In genomic region chr3:144611626-144612271, GRCm38 (mm10) we compare ENCODE assay signal across 11 mouse cellular contexts. TPM values are rescaled to one million over a fixed set of nuclear protein-coding genes. Genes with fewer than 3 reads are reported as not detected.
DNase-seq lines count a peak whose midpoint lies in the region; ATAC-seq and TF ChIP-seq lines count a peak whose summit lies in the region.
"Had no signal": no experiment of that assay in that cellular context is flagged by ENCODE, and none has a peak within 500 bp of the region (broad histone marks: within the 10 kb centered on the region; RNA-seq: fewer than 3 reads in every experiment).

No protein-coding gene starts in this region.

- H3K4me3 ChIP-seq in hindbrain, embryonic 14.5 days (replicated peaks; ENCODE audit: low read length), result no peak overlapping the region
- no peak overlapping the region for H3K4me3 ChIP-seq in hindbrain, embryonic 11.5 days (ENCODE audit: low read depth, low read length)
- H3K4me3 ChIP-seq in heart, adult 2 months, result no peak overlapping the region
- H3K4me3 ChIP-seq: erythroblast, embryonic 14.5 days; midbrain, embryonic 12.5 days had no signal

- TF ChIP-seq EP300 in heart, adult 2 months (IDR thresholded peaks at IDR 0.05; ENCODE audit: insufficient read depth, low read depth, low read length), result no peak

- no peak for TF ChIP-seq CTCF in heart, adult 2 months (IDR thresholded peaks at IDR 0.05)

- TF ChIP-seq POLR2A in heart, adult 2 months (IDR thresholded peaks at IDR 0.05; ENCODE audit: insufficient read depth, low read depth, low read length), result no peak

- no peak for ATAC-seq in hindbrain, embryonic 14.5 days (ENCODE audit: low FRiP score)
- no peak for ATAC-seq in hindbrain, embryonic 11.5 days (ENCODE audit: low FRiP score)

- H3K9ac ChIP-seq in hindbrain, embryonic 14.5 days, result no peak overlapping the region
- H3K9ac ChIP-seq in hindbrain, embryonic 11.5 days (ENCODE audit: low read depth, low read length), result no peak overlapping the region
- H3K9ac ChIP-seq in heart, adult 2 months (ENCODE audit: low read depth, low read length), result no peak overlapping the region; the same call in 1 of the 2 replicates
- H3K9ac ChIP-seq: midbrain, embryonic 12.5 days had no signal

- 55% methylated on average over 8 of the region's 8 CpGs for WGBS in hindbrain, embryonic 14.5 days
- 64% methylated on average over 8 of the region's 8 CpGs for WGBS in hindbrain, embryonic 11.5 days
- 62% methylated on average over 8 of the region's 8 CpGs for WGBS in heart, adult 2 months

- intact Hi-C loops in heart, adult 2 months (cut with DNase I), result no loop called here

- no peaks in the 10 kb centered on the region for H3K36me3 ChIP-seq in hindbrain, embryonic 14.5 days (replicated peaks; ENCODE audit: control insufficient read depth, insufficient read depth)
- H3K36me3 ChIP-seq in hindbrain, embryonic 11.5 days (ENCODE audit: control insufficient read depth, insufficient read depth, low read length), result no peaks in the 10 kb centered on the region
- no peaks in the 10 kb centered on the region for H3K36me3 ChIP-seq in heart, adult 2 months (ENCODE audit: control insufficient read depth, insufficient read depth, low read length)
- H3K36me3 ChIP-seq: midbrain, embryonic 12.5 days had no signal

- peaks cover 10% of the 10 kb centered on the region for H3K4me1 ChIP-seq in hindbrain, embryonic 14.5 days (replicated peaks; ENCODE audit: control insufficient read depth, insufficient read depth, low read length)
- H3K4me1 ChIP-seq in hindbrain, embryonic 11.5 days (replicated peaks; ENCODE audit: control insufficient read depth, insufficient read depth, low read length), result no peaks in the 10 kb centered on the region
- H3K4me1 ChIP-seq in heart, adult 2 months (ENCODE audit: control insufficient read depth, insufficient read depth, low read length), result peaks cover 2% of the 10 kb centered on the region; the same call in 1 of the 2 replicates

- no peaks in the 10 kb centered on the region for H3K79me2 ChIP-seq in heart, adult 2 months (replicated peaks; ENCODE audit: control insufficient read depth, insufficient read depth, low read length)

- H3K27me3 ChIP-seq in hindbrain, embryonic 14.5 days (ENCODE audit: control insufficient read depth, insufficient read depth, low read length), result no peaks in the 10 kb centered on the region
- no peaks in the 10 kb centered on the region for H3K27me3 ChIP-seq in hindbrain, embryonic 11.5 days (ENCODE audit: control insufficient read depth, insufficient read depth, low read length)
- no peaks in the 10 kb centered on the region for H3K27me3 ChIP-seq in heart, adult 2 months (ENCODE audit: control insufficient read depth, insufficient read depth, low read length)
- H3K27me3 ChIP-seq: midbrain, embryonic 12.5 days had no signal

- no peaks in the 10 kb centered on the region for H3K9me3 ChIP-seq in hindbrain, embryonic 14.5 days (ENCODE audit: control insufficient read depth, low read length)
- H3K9me3 ChIP-seq in hindbrain, embryonic 11.5 days (ENCODE audit: control insufficient read depth, low read length), result no peaks in the 10 kb centered on the region
- H3K9me3 ChIP-seq: midbrain, embryonic 12.5 days had no signal

- no peak overlapping the region for H3K4me2 ChIP-seq in hindbrain, embryonic 14.5 days (replicated peaks)
- no peak overlapping the region for H3K4me2 ChIP-seq in hindbrain, embryonic 11.5 days (replicated peaks; ENCODE audit: low read depth, low read length)
- H3K4me2 ChIP-seq: midbrain, embryonic 12.5 days had no signal

- peak; percentile 27 for DNase-seq in hindbrain, embryonic 14.5 days (ENCODE audit: low spot score)
- no peak for DNase-seq in hindbrain, embryonic 11.5 days (ENCODE audit: low spot score)
- peak; percentile 80 for DNase-seq in NIH3T3 (ENCODE audit: low read depth)
- DNase-seq in heart, adult 2 months, result peak; percentile 43 to 49
- DNase-seq in lung, postnatal 10 days, result peak; percentile 64
- DNase-seq in embryo, embryonic 9.5 days (ENCODE audit: extremely low spot score), result no peak
- no peak for DNase-seq in spleen, adult 12 weeks (ENCODE audit: low spot score)
- DNase-seq in layer of hippocampus, adult 9-10 months (ENCODE audit: low spot score), result no peak
- DNase-seq: adrenal gland, postnatal 10 days had no signal

- no peak overlapping the region for H3K27ac ChIP-seq in hindbrain, embryonic 14.5 days
- H3K27ac ChIP-seq in hindbrain, embryonic 11.5 days (ENCODE audit: low read depth, low read length), result no peak overlapping the region
- H3K27ac ChIP-seq in heart, adult 2 months, result peak overlapping the region; percentile 24
- H3K27ac ChIP-seq: midbrain, embryonic 12.5 days had no signal

RNA-seq across cellular contexts. Expression of gene Selenof, which starts 41.6 kb away (rescaled TPM):
- 461 and 464 TPM in 2 replicates for polyA plus RNA-seq in hindbrain, embryonic 14.5 days (2014; fragmentation: Nextera tagmentation; extraction: Ambion mirVana)
- polyA plus RNA-seq in hindbrain, embryonic 11.5 days (2014; fragmentation: Nextera tagmentation; extraction: Ambion mirVana), result 402 and 453 TPM in 2 replicates
- total RNA-seq in heart, adult 2 months (2021), result 100 to 1,000 TPM; 127 to 136 TPM
- 97.2 and 155 TPM in 2 replicates for polyA plus RNA-seq in heart, adult 2 months (2012; rRNA removed)

RNA-seq across cellular contexts. Expression of gene Hs2st1, which starts 41.8 kb away (rescaled TPM):
- polyA plus RNA-seq in hindbrain, embryonic 14.5 days (2014; fragmentation: Nextera tagmentation; extraction: Ambion mirVana), result 15.2 and 17.0 TPM in 2 replicates
- polyA plus RNA-seq in hindbrain, embryonic 11.5 days (2014; fragmentation: Nextera tagmentation; extraction: Ambion mirVana), result 16.3 and 17.1 TPM in 2 replicates
- 1 to 10 TPM; 7.2 to 8.4 TPM for total RNA-seq in heart, adult 2 months (2021)
- 2.3 and 5.2 TPM in 2 replicates for polyA plus RNA-seq in heart, adult 2 months (2012; rRNA removed)

Comparison
In these comparisons a context has a peak if more than half of its experiments do, and no peak if none do; other contexts are left out.
1. DNase-seq: peak in hindbrain, embryonic 14.5 days (single experiment), NIH3T3 (single experiment), heart, adult 2 months (2 of 2) and lung, postnatal 10 days (single experiment); none in hindbrain, embryonic 11.5 days (single experiment), embryo, embryonic 9.5 days (single experiment), spleen, adult 12 weeks (single experiment) and layer of hippocampus, adult 9-10 months (single experiment).